Mouse (Mus musculus) retina, embryonic 14.5 days (tissue): ENCODE measurements around the gene Aplp1.

Experiments used
- DNase-seq: peaks from one replicate; pipeline ENCODE4 v3.0.0-alpha.2; 2015; ENCODE audit warnings: low spot score

Gene Aplp1

GRCm38 (mm10) chr7:30450241-30450640, 4.9 kb upstream of the Aplp1 start:
- no peak for DNase-seq

- DNase-seq = peak; percentile 73
Observed at GRCm38 (mm10) chr7:30444154-30444970, 973 bp downstream of the Aplp1 start.

DNA sequence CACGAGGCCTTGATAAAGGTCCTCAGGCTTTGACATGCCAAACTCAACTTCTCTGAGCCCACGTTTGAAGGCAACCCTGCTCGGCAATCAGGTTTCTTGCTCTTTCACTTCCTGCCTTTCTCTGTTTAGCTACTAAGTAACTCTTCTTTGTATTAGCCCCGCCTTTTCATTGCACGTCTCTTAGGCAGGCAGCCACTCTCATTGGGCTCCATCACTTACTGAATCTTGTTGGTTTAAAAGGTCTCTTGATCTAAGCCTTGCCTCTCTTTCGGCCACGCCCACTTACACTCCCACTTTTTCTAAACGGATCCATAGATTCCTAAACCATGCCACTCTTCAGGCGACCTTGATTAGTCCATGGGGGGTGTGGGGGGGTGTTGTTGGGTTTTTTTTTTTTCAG, 1.6 kb downstream of the Aplp1 start:
- no peak for DNase-seq

GRCm38 (mm10) chr7:30440697-30441096, 4.6 kb downstream of the Aplp1 start:
- DNase-seq = peak; percentile 78

DNA sequence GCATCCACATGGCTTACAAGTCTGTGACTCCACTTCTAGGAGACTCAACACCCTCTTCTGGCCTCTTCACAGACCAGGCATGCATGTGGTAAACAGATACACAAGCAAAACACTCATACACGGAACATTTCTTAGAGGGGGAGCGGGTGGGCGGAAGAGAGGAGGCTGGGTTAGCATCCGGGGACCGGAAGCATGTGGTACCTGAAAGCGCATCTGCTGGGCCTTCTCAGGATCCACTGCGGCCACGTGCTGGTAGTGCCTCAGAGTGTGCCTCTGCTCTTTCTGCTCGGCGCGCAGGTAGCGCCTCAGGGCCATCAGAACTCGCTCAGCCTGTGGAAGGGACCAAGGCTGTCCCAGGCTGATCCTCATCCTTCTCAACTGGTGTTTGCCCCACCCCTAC, 5.6 kb downstream of the Aplp1 start:
- DNase-seq = no peak

DNA sequence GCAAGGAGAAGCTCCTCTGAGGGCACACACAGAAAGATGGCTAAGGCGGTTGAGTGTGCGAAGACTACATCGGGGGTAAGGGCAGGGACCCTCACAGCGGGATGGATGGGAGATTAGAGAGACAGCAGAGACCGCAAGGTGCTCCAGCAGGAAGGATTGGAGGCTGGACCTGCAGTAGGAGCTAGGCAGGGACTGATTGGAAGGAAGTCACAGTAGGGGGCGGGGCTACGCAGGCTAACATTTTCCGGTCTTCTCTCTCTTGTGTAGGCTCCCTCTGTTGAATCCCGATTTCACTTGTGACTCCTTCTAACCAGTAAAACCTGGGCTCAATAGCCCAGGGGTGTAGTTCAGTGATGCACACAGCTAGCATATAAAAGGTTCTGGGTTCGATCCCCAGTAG, 8.5 kb downstream of the Aplp1 start:
- DNase-seq = no peak

- DNase-seq = no peak
Observed at GRCm38 (mm10) chr7:30435156-30435555, 10.2 kb downstream of the Aplp1 start.

DNA sequence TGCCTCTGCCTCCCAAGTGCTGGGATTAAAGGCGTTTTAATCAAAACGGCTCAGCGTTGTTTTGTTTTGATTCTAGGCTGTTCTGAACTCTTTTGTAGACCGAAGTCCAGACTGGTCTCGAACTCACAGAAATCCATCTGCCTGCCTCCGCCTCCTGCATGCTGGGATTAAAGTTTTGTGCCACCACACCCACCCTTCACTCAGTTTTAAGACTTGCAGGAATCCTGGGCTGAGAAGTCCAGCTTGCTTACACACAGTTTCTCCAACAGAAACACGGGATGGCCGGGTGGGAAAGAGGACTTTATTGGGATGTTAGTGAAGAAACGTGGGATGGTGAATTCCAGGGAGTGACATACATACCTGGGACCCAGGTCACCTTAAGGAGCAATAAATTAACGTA, 10.6 kb downstream of the Aplp1 start:
- DNase-seq = no peak

- DNase-seq = peak; percentile 56
Observed at GRCm38 (mm10) chr7:30434238-30434637, 11.1 kb downstream of the Aplp1 start.

DNA sequence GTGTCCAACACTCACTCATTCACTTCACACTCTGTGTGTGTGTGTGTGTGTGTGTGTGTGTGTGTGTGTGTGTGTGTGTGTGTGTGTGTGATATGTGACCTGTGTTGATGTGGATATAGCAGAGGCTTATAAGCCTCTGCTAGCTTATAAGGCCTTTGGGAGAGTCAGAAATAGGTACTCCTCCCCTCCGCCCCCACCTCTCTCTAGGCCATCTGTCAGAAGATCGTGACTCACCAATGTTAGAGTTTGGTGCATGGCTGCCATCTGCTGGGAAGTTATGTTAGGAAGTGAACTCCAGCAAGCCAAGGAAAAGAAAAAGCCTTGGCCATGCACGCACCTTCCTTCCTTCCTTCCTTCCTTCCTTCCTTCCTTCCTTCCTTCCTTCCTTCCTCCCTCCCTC, 13.5 kb downstream of the Aplp1 start:
- DNase-seq = peak; percentile 82

- no peak for DNase-seq
Observed at GRCm38 (mm10) chr7:30430191-30430590, 15.1 kb downstream of the Aplp1 start.

DNA sequence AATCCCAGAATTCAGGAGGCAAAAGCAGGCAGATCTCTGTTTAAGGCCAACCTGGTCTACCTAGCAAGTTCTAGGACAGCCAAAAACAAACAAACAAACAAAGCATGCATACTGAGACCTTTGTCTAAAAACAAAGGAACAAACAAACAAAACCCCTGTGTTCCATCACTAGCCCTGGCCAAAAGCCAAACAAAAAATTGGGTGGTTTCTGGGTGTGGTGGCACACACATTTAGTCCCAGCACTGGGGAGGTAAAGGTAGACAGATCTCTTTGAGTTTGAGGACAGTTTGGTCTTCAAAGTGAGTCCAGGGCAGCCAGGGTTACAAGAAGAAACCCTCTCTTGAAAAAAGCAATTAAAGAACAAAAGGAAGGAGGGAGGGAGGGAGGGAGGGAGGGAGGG, 16.0 kb downstream of the Aplp1 start:
- DNase-seq = no peak

GRCm38 (mm10) chr7:30423071-30423641, 22.2 kb downstream of the Aplp1 start:
- DNase-seq = no peak

DNA sequence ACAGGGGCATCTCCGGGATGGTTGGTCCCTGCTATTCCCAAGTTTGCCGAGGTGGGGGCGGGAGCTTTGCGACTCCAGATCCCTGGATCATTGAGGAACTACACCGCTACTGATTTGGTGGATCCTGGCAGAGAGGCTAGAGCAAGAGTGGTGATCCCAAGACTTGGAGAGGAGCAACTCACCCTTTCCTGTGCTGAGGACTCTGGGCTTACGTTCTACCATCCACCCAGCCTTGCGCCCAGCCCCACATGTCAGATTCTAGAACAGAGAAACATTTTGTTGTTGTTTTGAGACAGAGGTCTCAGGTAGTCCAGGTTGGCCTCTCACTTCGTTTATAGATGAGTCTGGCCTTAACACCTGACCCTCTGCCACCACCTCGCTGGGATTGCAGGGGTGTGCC, 22.8 kb downstream of the Aplp1 start:
- no peak for DNase-seq

DNA sequence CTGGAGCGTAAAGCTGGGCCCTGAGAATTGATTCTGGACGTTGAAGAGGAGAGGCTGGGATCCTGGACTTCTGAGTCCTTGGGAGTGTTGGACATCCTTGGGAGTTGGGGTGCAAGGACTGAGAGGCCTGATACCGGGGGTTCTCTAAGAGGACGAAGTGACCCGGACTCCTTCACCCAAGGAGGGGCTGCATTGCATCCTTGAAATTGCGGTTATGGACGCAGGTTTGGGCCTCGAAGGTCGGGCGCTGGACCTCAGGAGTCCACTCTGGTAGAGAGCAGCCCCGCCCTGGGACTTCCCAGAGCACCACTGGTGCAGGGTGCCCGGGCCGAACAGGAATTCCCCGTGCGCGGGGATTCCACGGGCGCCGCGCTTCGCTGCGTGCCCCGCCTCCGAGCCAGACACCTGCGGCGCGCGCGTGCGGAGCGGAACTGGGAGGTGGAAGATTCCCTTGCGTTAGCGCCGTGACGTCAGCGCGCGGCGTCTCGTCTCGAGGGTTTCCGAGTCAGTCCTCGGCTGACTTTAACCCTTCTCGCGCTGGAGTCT, 23.4 kb downstream of the Aplp1 start:
- peak; percentile 85 for DNase-seq

DNA sequence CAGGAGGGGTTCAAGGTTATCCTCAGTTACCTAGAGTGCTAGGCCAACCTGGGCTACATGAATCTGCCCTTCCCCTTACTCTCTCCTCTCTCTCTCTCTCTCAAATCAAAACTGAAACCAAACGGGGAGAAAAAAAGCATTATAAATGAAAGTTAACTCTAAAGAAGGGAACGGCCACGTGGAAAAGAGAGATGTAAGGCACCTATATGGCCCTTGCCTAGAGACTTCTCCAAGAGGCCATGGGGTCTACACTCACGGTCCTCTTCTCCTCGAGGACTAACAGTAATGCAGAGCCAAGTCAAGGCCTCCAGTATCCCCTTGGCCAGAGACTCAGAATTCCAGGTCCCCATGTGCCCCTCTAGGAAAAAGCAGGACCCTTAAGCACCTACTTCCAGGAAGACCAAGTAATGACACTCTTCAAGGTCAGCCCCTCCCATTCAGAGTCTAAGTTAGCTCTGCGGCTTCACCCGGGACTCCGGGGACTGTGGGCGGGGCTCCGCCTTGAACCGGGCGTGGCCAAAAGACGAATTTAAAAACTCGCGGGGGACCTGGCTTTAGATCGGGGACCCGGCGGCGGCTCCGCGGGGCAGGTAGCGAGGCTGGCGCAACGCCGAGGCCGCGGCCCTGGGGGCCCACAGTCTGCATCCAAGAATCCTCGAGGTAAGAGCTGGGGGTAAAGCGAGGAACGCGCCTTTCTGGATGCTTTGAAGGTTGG, 24.0 kb downstream of the Aplp1 start, which contains the start of gene Nfkbid:
Gene Nfkbid, plus strand, starts transcription at position 558 of the 715 bp plus-strand sequence.
- DNase-seq = peak; percentile 51

DNA sequence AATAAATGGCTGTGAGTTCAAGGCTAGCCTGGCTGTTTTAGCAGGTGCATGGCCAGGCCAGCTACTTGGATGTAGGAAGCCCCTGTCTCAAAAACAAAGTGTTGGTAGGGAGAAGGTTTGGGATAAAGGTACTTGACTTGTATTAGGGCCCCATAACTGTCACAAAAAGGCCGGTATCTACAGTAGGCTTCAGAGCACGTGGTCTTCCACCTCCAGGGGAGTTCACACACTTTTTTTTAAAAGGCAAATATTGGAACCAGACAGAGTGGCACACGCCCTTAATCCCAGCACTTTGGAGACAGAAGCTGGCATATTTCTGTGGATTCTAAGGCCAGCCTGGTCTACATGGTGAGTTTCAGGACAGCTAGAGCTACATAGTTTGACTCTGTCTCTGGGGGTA, 24.7 kb downstream of the Aplp1 start:
- no peak for DNase-seq

- DNase-seq = no peak
Observed at GRCm38 (mm10) chr7:30419561-30420499, 25.5 kb downstream of the Aplp1 start, which contains the start of gene Hcst. TSS of gene Hcst (minus strand) at chr7:30419854.

- no peak for DNase-seq
Observed at GRCm38 (mm10) chr7:30417856-30418255, 27.5 kb downstream of the Aplp1 start.

DNA sequence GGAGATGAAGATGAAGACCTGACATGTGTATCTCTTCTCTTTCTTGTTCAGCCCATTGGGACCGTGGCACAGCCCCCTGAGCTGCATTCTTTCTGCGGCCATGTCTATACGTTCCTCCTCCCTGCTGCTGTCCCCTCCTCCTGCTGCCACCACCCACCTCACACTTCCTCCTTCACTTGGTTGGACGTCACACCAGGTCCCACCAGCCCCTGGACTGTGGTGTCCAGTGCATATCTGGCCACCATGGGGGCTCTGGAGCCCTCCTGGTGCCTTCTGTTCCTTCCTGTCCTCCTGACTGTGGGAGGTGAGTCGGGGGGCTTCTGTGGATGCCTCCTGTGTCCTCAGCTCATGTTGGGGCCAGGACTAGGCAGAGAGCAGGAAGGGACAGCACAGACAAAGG, 31.7 kb downstream of the Aplp1 start, which contains the start of gene Tyrobp:
Gene Tyrobp, plus strand, starts transcription at position 165 of the 400 bp plus-strand sequence.
- no peak for DNase-seq

DNA sequence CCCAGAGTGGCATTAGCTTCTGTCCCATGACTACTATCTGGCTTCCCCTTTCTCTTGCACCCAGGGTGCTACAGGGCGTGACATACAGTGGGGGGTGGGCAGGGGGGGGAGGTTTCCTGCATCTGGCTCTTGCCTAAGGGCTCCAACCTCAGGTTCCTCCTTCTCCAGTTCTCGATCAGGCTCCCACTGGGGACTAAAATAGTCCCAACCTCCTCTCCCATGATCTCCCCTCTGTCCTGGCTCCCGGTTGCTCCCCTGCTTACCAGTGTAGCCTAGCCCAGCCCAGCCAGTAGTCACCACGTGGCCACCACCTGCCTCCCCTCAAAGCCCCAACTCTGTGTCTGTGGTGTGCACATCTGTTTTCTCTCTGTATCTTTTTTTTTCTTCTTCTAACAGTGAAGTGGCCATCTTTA, 32.6 kb downstream of the Aplp1 start:
- DNase-seq = no peak
